Mouse (Mus musculus) midbrain, embryonic 11.5 days (tissue): Measurements from ENCODE around the gene Sema4b. TPM values are rescaled to one million over a fixed set of nuclear protein-coding genes. Genes with fewer than 3 reads are reported as not detected.

Experiments
- ATAC-seq: fragments of 200-750 bp; cut with Nextera tagmentation; 2 replicates; pipeline ENCODE4 v1.8.0; 2017; ENCODE audit warnings: moderate TSS enrichment, moderate library complexity; ENCODE audit not compliant: low FRiP score
- DNase-seq: peaks from one replicate; pipeline ENCODE4 v3.0.0; 2015; ENCODE audit warnings: low spot score; ENCODE audit errors: missing footprints
- H3K27ac ChIP-seq: fragments of 300-500 bp; sonication (generic); 2 replicates; pipeline ENCODE4 v1.5.1; 2014; ENCODE audit warnings: low read depth, low read length
- H3K27me3 ChIP-seq: fragments of 300-500 bp; sonication (generic); 2 replicates; pipeline ENCODE4 v1.6.1; 2014; ENCODE audit warnings: mild to moderate bottlenecking, low read length, moderate library complexity, mixed read lengths; ENCODE audit not compliant: control insufficient read depth, insufficient read depth
- H3K36me3 ChIP-seq: fragments of 300-500 bp; sonication (generic); 2 replicates; pipeline ENCODE4 v1.6.1; 2014; ENCODE audit warnings: mild to moderate bottlenecking, low read length, moderate library complexity, mixed read lengths; ENCODE audit not compliant: control insufficient read depth, insufficient read depth
- H3K4me1 ChIP-seq: fragments of 300-500 bp; sonication (generic); 2 replicates; pipeline ENCODE4 v1.6.1; 2014; ENCODE audit warnings: low read length; ENCODE audit not compliant: control insufficient read depth, insufficient read depth
- H3K4me2 ChIP-seq: fragments of 300-500 bp; sonication (generic); 2 replicates; pipeline ENCODE4 v1.6.1; 2014; ENCODE audit warnings: mild to moderate bottlenecking, moderate library complexity
- H3K4me3 ChIP-seq: fragments of 300-500 bp; sonication (generic); 2 replicates; pipeline ENCODE4 v1.5.1; 2014; ENCODE audit warnings: low read depth, low read length
- H3K9ac ChIP-seq: fragments of 300-500 bp; sonication (generic); 2 replicates; pipeline ENCODE4 v1.6.1; 2014; ENCODE audit warnings: low read length
- H3K9me3 ChIP-seq: fragments of 300-500 bp; sonication (generic); 2 replicates; pipeline ENCODE4 v1.6.1; 2016; ENCODE audit warnings: low read length; ENCODE audit not compliant: control insufficient read depth
- WGBS: fragments of 180-500 bp; shearing (Covaris S2); extraction: QIAGEN DNeasy Blood & Tissue Kit; methylation state at CpG from one replicate; pipeline ENCODE4 v1.1.7; 2014; 5-methylcytosine and 5-hydroxymethylcytosine counted together
- polyA plus RNA-seq: library from polyadenylated mRNA; unstranded; fragments of >200 nt; fragmentation: Nextera tagmentation; extraction: Ambion mirVana; gene quantifications from 2 replicates; pipeline ENCODE4 v1.2.1, GENCODE M21; 2014

The Sema4b gene
- polyA plus RNA-seq, 1 experiment from 2014 or later, result 10.5 TPM

- Histone ChIP-seq H3K4me1 (peaks cover 9% of the 10 kb centered on the region; the same call in 1 of the 2 replicates), H3K9ac (no peak overlapping the region), H3K4me3 (no peak overlapping the region), H3K4me2 (no peak overlapping the region; the same call in 1 of the 2 replicates), H3K27ac (no peak overlapping the region), H3K27me3 (no peaks in the 10 kb centered on the region), H3K36me3 (peaks cover 3% of the 10 kb centered on the region; the same call in 1 of the 2 replicates), H3K9me3 (no peaks in the 10 kb centered on the region)
- WGBS, result 81% methylated on average over 9 of the region's 9 CpGs
- DNase-seq (no peak), ATAC-seq (no peak)
Observed at GRCm38 (mm10) chr7:80233799-80234198, 47.2 kb downstream of the Sema4b start.

- Histone ChIP-seq H3K27me3 (no peaks in the 10 kb centered on the region), H3K27ac (no peak overlapping the region), H3K4me3 (no peak overlapping the region), H3K4me2 (no peak overlapping the region), H3K9me3 (no peaks in the 10 kb centered on the region), H3K36me3 (peaks cover 5% of the 10 kb centered on the region; the same call in 1 of the 2 replicates), H3K9ac (no peak overlapping the region), H3K4me1 (peaks cover 5% of the 10 kb centered on the region; the same call in 1 of the 2 replicates)
- 90% methylated on average over 10 of the region's 10 CpGs for WGBS
- no peak for ATAC-seq
- no peak for DNase-seq
Observed at GRCm38 (mm10) chr7:80238542-80238941, 51.9 kb downstream of the Sema4b start.

GRCm38 (mm10) chr7:80241661-80242060 lies 55.0 kb downstream of the Sema4b start:
- Histone ChIP-seq H3K36me3 (peaks cover 5% of the 10 kb centered on the region; the same call in 1 of the 2 replicates), H3K27ac (no peak overlapping the region), H3K9ac (no peak overlapping the region), H3K4me1 (no peaks in the 10 kb centered on the region), H3K4me2 (no peak overlapping the region), H3K9me3 (no peaks in the 10 kb centered on the region), H3K4me3 (no peak overlapping the region), H3K27me3 (no peaks in the 10 kb centered on the region)
- DNase-seq (no peak), ATAC-seq (no peak)
- WGBS, result 88% methylated on average over 4 of the region's 4 CpGs

DNA sequence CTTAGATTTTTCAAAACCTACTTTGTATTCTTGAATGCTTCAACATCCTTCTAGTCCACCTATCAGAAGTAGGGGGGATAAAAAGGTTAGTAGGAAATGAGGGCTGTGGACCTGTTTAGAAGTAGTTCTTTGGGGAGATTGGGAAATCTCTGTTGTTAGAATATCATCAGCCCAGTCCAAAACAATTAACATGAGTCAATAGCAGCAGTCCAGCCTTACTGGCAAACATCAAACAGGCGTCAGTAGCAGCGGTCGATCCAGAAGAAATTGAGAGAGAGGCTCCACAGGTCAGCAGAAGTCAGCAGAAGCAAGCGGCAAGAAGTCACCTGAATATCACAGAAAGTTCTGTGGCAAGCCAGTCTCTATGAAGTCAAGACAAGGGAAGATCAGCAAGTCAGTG lies 58.2 kb downstream of the Sema4b start:
- no peak for DNase-seq
- H3K36me3 ChIP-seq, result 0 out of 2 replicates have a peak, but pooled peaks cover 2% of the 10 kb centered on the region
- H3K4me1 ChIP-seq, result no peaks in the 10 kb centered on the region
- no peak overlapping the region for H3K27ac ChIP-seq
- no peaks in the 10 kb centered on the region for H3K27me3 ChIP-seq
- H3K9me3 ChIP-seq, result no peaks in the 10 kb centered on the region
- no peak for ATAC-seq
- no peak overlapping the region for H3K4me3 ChIP-seq
- no peak overlapping the region for H3K9ac ChIP-seq
- 95% methylated on average over 4 of the region's 4 CpGs for WGBS
- no peak overlapping the region for H3K4me2 ChIP-seq

GRCm38 (mm10) chr7:80246148-80246721 lies 59.6 kb downstream of the Sema4b start, which contains the start of gene Ttll13:
Gene Ttll13 (plus strand): TSS chr7:80246376.
- under 1% methylated on average over 48 of the region's 48 CpGs for WGBS
- peak within 1 kb of the TSS; percentile 44 for H3K4me3 ChIP-seq
- H3K36me3 ChIP-seq, result 0 out of 2 replicates have a peak, but pooled peaks cover under 1% of the 10 kb centered on the region
- H3K9ac ChIP-seq, result peak within 1 kb of the TSS; percentile 73
- peak within 1 kb of the TSS; percentile 76 for H3K27ac ChIP-seq
- peak within 1 kb of the TSS; percentile 49 for H3K4me2 ChIP-seq
- no peaks in the 10 kb centered on the region for H3K9me3 ChIP-seq
- peak; percentile 100 for DNase-seq
- H3K4me1 ChIP-seq, result no peaks in the 10 kb centered on the region
- H3K27me3 ChIP-seq, result no peaks in the 10 kb centered on the region
- peak; percentile 98 for ATAC-seq

DNA sequence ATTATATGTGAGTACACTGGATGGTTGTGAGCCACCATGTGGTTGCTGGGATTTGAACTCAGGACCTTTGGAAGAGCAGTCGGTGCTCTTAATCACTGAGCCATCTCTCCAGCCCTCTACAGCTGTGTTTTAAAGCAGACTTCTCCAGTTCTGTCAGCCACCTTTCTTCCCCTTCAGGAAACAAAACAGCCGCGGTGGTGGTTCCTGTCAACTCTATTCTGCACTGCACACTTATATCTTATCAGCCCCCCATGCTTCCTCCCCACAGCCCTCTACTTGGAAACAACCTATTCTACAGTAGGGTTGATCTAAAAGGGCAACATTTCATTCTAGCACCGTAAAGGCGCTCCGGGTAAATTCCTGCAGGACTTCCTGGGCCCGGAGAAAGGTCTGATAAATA lies 60.2 kb downstream of the Sema4b start:
- DNase-seq (no peak), ATAC-seq (no peak)
- no peaks in the 10 kb centered on the region for H3K27me3 ChIP-seq
- H3K27ac ChIP-seq, result no peak overlapping the region; the same call in 1 of the 2 replicates
- H3K4me1 ChIP-seq, result no peaks in the 10 kb centered on the region
- 74% methylated on average over 7 of the region's 7 CpGs for WGBS
- H3K36me3 ChIP-seq, result no peaks in the 10 kb centered on the region
- no peaks in the 10 kb centered on the region for H3K9me3 ChIP-seq
- peak overlapping the region; percentile 44 for H3K4me3 ChIP-seq
- no peak overlapping the region; the same call in 1 of the 2 replicates for H3K9ac ChIP-seq
- H3K4me2 ChIP-seq, result peak overlapping the region; percentile 49; the same call in 1 of the 2 replicates

- Histone ChIP-seq H3K27ac (no peak overlapping the region), H3K9me3 (no peaks in the 10 kb centered on the region), H3K4me3 (no peak overlapping the region), H3K27me3 (no peaks in the 10 kb centered on the region), H3K9ac (no peak overlapping the region), H3K4me2 (no peak overlapping the region), H3K36me3 (no peaks in the 10 kb centered on the region), H3K4me1 (no peaks in the 10 kb centered on the region)
- peak; percentile 62 for DNase-seq
- no peak for ATAC-seq
- 82% methylated on average over 7 of the region's 7 CpGs for WGBS
Observed at GRCm38 (mm10) chr7:80252437-80252836, 65.8 kb downstream of the Sema4b start.

GRCm38 (mm10) chr7:80252886-80253285 lies 66.2 kb downstream of the Sema4b start:
- DNase-seq, result no peak
- H3K27ac ChIP-seq, result no peak overlapping the region
- WGBS, result 91% methylated on average over 11 of the region's 11 CpGs

GRCm38 (mm10) chr7:80255981-80256380 lies 69.3 kb downstream of the Sema4b start:
- Histone ChIP-seq H3K4me2 (no peak overlapping the region), H3K27ac (no peak overlapping the region), H3K27me3 (no peaks in the 10 kb centered on the region), H3K4me1 (peaks cover 2% of the 10 kb centered on the region; the same call in 1 of the 2 replicates), H3K9ac (no peak overlapping the region), H3K9me3 (no peaks in the 10 kb centered on the region), H3K4me3 (no peak overlapping the region), H3K36me3 (no peaks in the 10 kb centered on the region)
- no peak for DNase-seq
- 83% methylated on average over 2 of the region's 2 CpGs for WGBS
- ATAC-seq, result no peak

More at GRCm38 (mm10) chr7:80252886-80253285, 66.2 kb downstream of the Sema4b start:
- H3K27me3 ChIP-seq, result no peaks in the 10 kb centered on the region
- no peak overlapping the region for H3K9ac ChIP-seq
- no peak for ATAC-seq
- no peak overlapping the region for H3K4me2 ChIP-seq
- H3K36me3 ChIP-seq, result no peaks in the 10 kb centered on the region
- no peaks in the 10 kb centered on the region for H3K9me3 ChIP-seq
- H3K4me3 ChIP-seq, result no peak overlapping the region
- no peaks in the 10 kb centered on the region for H3K4me1 ChIP-seq
